Mouse (Mus musculus): ENCODE results near the gene Ms4a2. TPM values are rescaled to one million over a fixed set of nuclear protein-coding genes. Genes with fewer than 3 reads are reported as not detected.

Gene Ms4a2
- total and polyA plus RNA-seq, 2 experiments from 2014 or later, result 0.36 TPM; not detected in 1

GRCm38 (mm10) chr19:11639038-11639437 lies 15.5 kb upstream of the Ms4a2 start:
- Histone ChIP-seq H3K27me3 (ENCODE audit: insufficient read depth, low read length) (no peaks in the 10 kb centered on the region), H3K4me1 (ENCODE audit: insufficient read depth, low read length) (no peaks in the 10 kb centered on the region), H3K4me2 (ENCODE audit: low read depth, low read length) (no peak overlapping the region), H3K36me3 (ENCODE audit: insufficient read depth, low read length) (no peaks in the 10 kb centered on the region), H3K9me3 (ENCODE audit: low read length) (no peaks in the 10 kb centered on the region), H3K9ac (replicated peaks; ENCODE audit: low read length) (no peak overlapping the region), H3K4me3 (ENCODE audit: low read length) (no peak overlapping the region), H3K27ac (no peak overlapping the region)
- TF ChIP-seq CTCF (IDR thresholded peaks at IDR 0.05; ENCODE audit: low read depth), result no peak
- no peak for DNase-seq (ENCODE audit: low spot score)
- no peak for ATAC-seq
- 79% methylated on average over 4 of the region's 4 CpGs for WGBS

GRCm38 (mm10) chr19:11635572-11635971 lies 12.1 kb upstream of the Ms4a2 start:
- H3K27me3 ChIP-seq (ENCODE audit: insufficient read depth, low read length), result no peaks in the 10 kb centered on the region
- no peak overlapping the region for H3K4me3 ChIP-seq (ENCODE audit: low read length)
- H3K4me1 ChIP-seq (ENCODE audit: insufficient read depth, low read length), result no peaks in the 10 kb centered on the region
- H3K4me2 ChIP-seq (ENCODE audit: low read depth, low read length), result no peak overlapping the region
- H3K36me3 ChIP-seq (ENCODE audit: insufficient read depth, low read length), result no peaks in the 10 kb centered on the region
- 86% methylated on average over 5 of the region's 5 CpGs for WGBS
- ATAC-seq (no peak), DNase-seq (ENCODE audit: low spot score) (no peak)
- TF ChIP-seq CTCF (IDR thresholded peaks at IDR 0.05; ENCODE audit: low read depth), result no peak
- H3K27ac ChIP-seq, result no peak overlapping the region
- H3K9ac ChIP-seq (replicated peaks; ENCODE audit: low read length), result no peak overlapping the region
- H3K9me3 ChIP-seq (ENCODE audit: low read length), result no peaks in the 10 kb centered on the region

GRCm38 (mm10) chr19:11634330-11634729 lies 10.8 kb upstream of the Ms4a2 start:
- Histone ChIP-seq H3K27ac (no peak overlapping the region), H3K4me2 (ENCODE audit: low read depth, low read length) (no peak overlapping the region), H3K4me3 (ENCODE audit: low read length) (no peak overlapping the region), H3K27me3 (ENCODE audit: insufficient read depth, low read length) (no peaks in the 10 kb centered on the region), H3K9me3 (ENCODE audit: low read length) (no peaks in the 10 kb centered on the region), H3K9ac (replicated peaks; ENCODE audit: low read length) (no peak overlapping the region), H3K4me1 (ENCODE audit: insufficient read depth, low read length) (no peaks in the 10 kb centered on the region), H3K36me3 (ENCODE audit: insufficient read depth, low read length) (no peaks in the 10 kb centered on the region)
- WGBS, result 78% methylated on average over 2 of the region's 2 CpGs
- no peak for ATAC-seq
- no peak for DNase-seq (ENCODE audit: low spot score)
- no peak for TF ChIP-seq CTCF (IDR thresholded peaks at IDR 0.05; ENCODE audit: low read depth)

- TF ChIP-seq CTCF (IDR thresholded peaks at IDR 0.05; ENCODE audit: low read depth), result no peak
- Histone ChIP-seq H3K9ac (replicated peaks; ENCODE audit: low read length) (no peak overlapping the region), H3K4me2 (ENCODE audit: low read depth, low read length) (no peak overlapping the region), H3K36me3 (ENCODE audit: insufficient read depth, low read length) (no peaks in the 10 kb centered on the region), H3K9me3 (ENCODE audit: low read length) (no peaks in the 10 kb centered on the region), H3K4me3 (ENCODE audit: low read length) (no peak overlapping the region), H3K4me1 (ENCODE audit: insufficient read depth, low read length) (no peaks in the 10 kb centered on the region), H3K27me3 (ENCODE audit: insufficient read depth, low read length) (no peaks in the 10 kb centered on the region), H3K27ac (no peak overlapping the region)
- WGBS, result 86% methylated on average over 1 of the region's 1 CpGs
- ATAC-seq (no peak), DNase-seq (ENCODE audit: low spot score) (no peak)
These were observed 10.2 kb upstream of the Ms4a2 start for GRCm38 (mm10) chr19:11633732-11634131.

GRCm38 (mm10) chr19:11625231-11625630 lies 1.7 kb upstream of the Ms4a2 start:
- no peak for TF ChIP-seq CTCF (IDR thresholded peaks at IDR 0.05; ENCODE audit: low read depth)
- H3K4me3 ChIP-seq (ENCODE audit: low read length), result no peak overlapping the region
- DNase-seq (ENCODE audit: low spot score) (no peak), ATAC-seq (no peak)
- H3K27me3 ChIP-seq (ENCODE audit: insufficient read depth, low read length), result no peaks in the 10 kb centered on the region
- H3K9ac ChIP-seq (replicated peaks; ENCODE audit: low read length), result no peak overlapping the region
- no peaks in the 10 kb centered on the region for H3K36me3 ChIP-seq (ENCODE audit: insufficient read depth, low read length)
- WGBS, result 75% methylated on average over 5 of the region's 5 CpGs
- H3K9me3 ChIP-seq (ENCODE audit: low read length), result no peaks in the 10 kb centered on the region
- H3K27ac ChIP-seq, result no peak overlapping the region
- H3K4me2 ChIP-seq (ENCODE audit: low read depth, low read length), result no peak overlapping the region
- no peaks in the 10 kb centered on the region for H3K4me1 ChIP-seq (ENCODE audit: insufficient read depth, low read length)

GRCm38 (mm10) chr19:11624800-11625199 lies 1.3 kb upstream of the Ms4a2 start:
- H3K9ac ChIP-seq (replicated peaks; ENCODE audit: low read length), result no peak overlapping the region
- no peak for ATAC-seq
- H3K4me1 ChIP-seq (ENCODE audit: insufficient read depth, low read length), result no peaks in the 10 kb centered on the region
- DNase-seq (ENCODE audit: low spot score), result no peak
- H3K4me3 ChIP-seq (ENCODE audit: low read length), result no peak overlapping the region
- H3K9me3 ChIP-seq (ENCODE audit: low read length), result no peaks in the 10 kb centered on the region
- no peak overlapping the region for H3K27ac ChIP-seq
- H3K27me3 ChIP-seq (ENCODE audit: insufficient read depth, low read length), result no peaks in the 10 kb centered on the region
- no peak for TF ChIP-seq CTCF (IDR thresholded peaks at IDR 0.05; ENCODE audit: low read depth)
- H3K36me3 ChIP-seq (ENCODE audit: insufficient read depth, low read length), result no peaks in the 10 kb centered on the region
- H3K4me2 ChIP-seq (ENCODE audit: low read depth, low read length), result no peak overlapping the region

GRCm38 (mm10) chr19:11617983-11618382 lies 5.5 kb downstream of the Ms4a2 start:
- ATAC-seq, result no peak
- TF ChIP-seq CTCF (IDR thresholded peaks at IDR 0.05; ENCODE audit: low read depth), result no peak
- H3K4me3 ChIP-seq (ENCODE audit: low read length), result no peak overlapping the region

More at GRCm38 (mm10) chr19:11617983-11618382, 5.5 kb downstream of the Ms4a2 start:
- H3K27me3 ChIP-seq (ENCODE audit: insufficient read depth, low read length), result no peaks in the 10 kb centered on the region
- H3K4me2 ChIP-seq (ENCODE audit: low read depth, low read length), result no peak overlapping the region
- H3K9me3 ChIP-seq (ENCODE audit: low read length), result no peaks in the 10 kb centered on the region
- H3K4me1 ChIP-seq (ENCODE audit: insufficient read depth, low read length), result no peaks in the 10 kb centered on the region
- no peaks in the 10 kb centered on the region for H3K36me3 ChIP-seq (ENCODE audit: insufficient read depth, low read length)
- H3K27ac ChIP-seq, result no peak overlapping the region
- no peak overlapping the region for H3K9ac ChIP-seq (replicated peaks; ENCODE audit: low read length)
- DNase-seq (ENCODE audit: low spot score), result no peak

Data from hindbrain, postnatal 0 days (tissue).